Mouse (Mus musculus): ENCODE results near the gene Olfr5. TPM values are rescaled to one million over a fixed set of nuclear protein-coding genes. Genes with fewer than 3 reads are reported as not detected.
A peak's percentile ranks its signal among the peaks of the same experiment; 100 is the strongest.

The Olfr5 gene
- total RNA-seq, 2 experiments from 2014 or later = not detected

DNA sequence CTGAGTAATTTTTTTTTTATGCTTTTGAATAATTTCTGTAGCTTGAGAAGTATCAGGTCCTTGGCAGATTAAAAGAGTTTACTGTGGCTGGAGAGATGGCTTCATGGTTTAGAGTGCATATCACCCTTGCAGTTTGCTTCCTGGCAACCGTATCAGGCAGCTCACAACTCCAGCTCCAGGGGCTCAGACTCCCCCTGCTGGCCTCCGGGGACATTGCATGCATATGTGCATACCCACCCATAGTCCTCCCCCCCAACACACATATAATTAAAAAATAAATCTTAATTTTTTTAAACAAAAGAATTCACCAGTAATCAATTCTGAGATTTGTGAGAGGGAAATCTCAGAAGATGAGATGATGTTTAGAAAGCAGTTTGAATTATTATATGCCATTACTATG is 56.4 kb downstream of the Olfr5 start:
- Histone ChIP-seq H3K4me3 (no peak overlapping the region), H3K27ac (no peak overlapping the region)
- TF ChIP-seq CTCF (conservative IDR thresholded peaks at IDR 0.05) = peak; percentile 74
- DNase-seq (ENCODE audit: low spot score in 2 of 2) = no peak

DNA sequence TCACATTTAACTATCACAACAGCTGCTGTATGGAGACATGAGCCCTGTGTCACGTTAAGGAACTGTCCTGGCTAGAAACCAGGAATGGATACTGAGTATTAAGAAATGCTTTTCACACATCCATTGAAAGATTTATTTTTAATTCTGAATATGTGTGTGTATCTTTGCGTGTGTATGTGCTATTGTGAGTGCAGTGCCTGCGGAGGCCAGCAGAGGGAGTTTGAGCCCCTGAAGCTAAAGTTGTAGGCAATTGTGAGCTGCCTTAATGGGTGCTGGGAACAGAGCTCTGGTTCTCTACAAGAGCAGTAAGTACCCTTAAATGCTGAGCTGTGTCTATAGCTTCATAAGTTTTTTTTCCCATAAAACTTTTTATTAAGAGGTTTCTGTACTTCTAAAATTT is 57.4 kb downstream of the Olfr5 start:
- Histone ChIP-seq H3K4me3 (no peak overlapping the region), H3K27ac (no peak overlapping the region)
- TF ChIP-seq CTCF (conservative IDR thresholded peaks at IDR 0.05) = peak; percentile 57
- DNase-seq (ENCODE audit: low spot score in 2 of 2) = no peak

Other genes with a start within 250 kb of the Olfr5 start
- gene Epp13, start 234.2 kb downstream of the Olfr5 start, total RNA-seq (2021) = not detected
- gene Zfp667, start 200.4 kb downstream of the Olfr5 start, total RNA-seq (2021) = 10 to 100 TPM; 17.8 to 18.3 TPM
- gene Zfp583, start 155.7 kb downstream of the Olfr5 start, total RNA-seq (2021) = 10 to 100 TPM; 13.3 to 14.4 TPM
- 1 to 10 TPM; 7.1 to 8.3 TPM for gene Gm3854, start 143.2 kb downstream of the Olfr5 start, total RNA-seq (2021)
- gene Zfp78, start 123.7 kb downstream of the Olfr5 start, total RNA-seq (2021) = 1 to 10 TPM; 4.7 to 5.0 TPM
- 1 to 10 TPM; 6.7 to 9.6 TPM for gene Zfp28, start 103.6 kb downstream of the Olfr5 start, total RNA-seq (2021)
- gene Smim17, start 88.2 kb downstream of the Olfr5 start, total RNA-seq (2021) = 10 to 100 TPM; 19.7 to 24.1 TPM
- gene Gm20715, start 76.7 kb downstream of the Olfr5 start, total RNA-seq (2021) = under 1 TPM; 0.25 to 0.54 TPM
- gene Olfr1344, start 48.3 kb downstream of the Olfr5 start, total RNA-seq (2021) = 1 to 10 TPM; 1.2 to 2.0 TPM
- under 1 TPM in 1 of 2 experiments, not detected in 1; 0.08 TPM for gene Olfr1336, start 30.8 kb downstream of the Olfr5 start, total RNA-seq (2021)
- gene Olfr1346, start 19.8 kb downstream of the Olfr5 start, total RNA-seq (2021) = not detected
- gene Olfr1347, start 12.8 kb upstream of the Olfr5 start, total RNA-seq (2021) = not detected
- not detected for gene Olfr1348, start 21.8 kb upstream of the Olfr5 start, total RNA-seq (2021)
- not detected for gene Olfr1349, start 36.0 kb upstream of the Olfr5 start, total RNA-seq (2021)
- not detected for gene Olfr1350, start 77.9 kb upstream of the Olfr5 start, total RNA-seq (2021)
- 1 to 10 TPM; 5.0 to 6.5 TPM for gene Zim1, start 209.5 kb upstream of the Olfr5 start, total RNA-seq (2021)
- gene Peg3, start 243.5 kb upstream of the Olfr5 start, total RNA-seq (2021) = 100 to 1,000 TPM; 172 to 173 TPM
- 10 to 100 TPM; 29.7 to 31.6 TPM for gene Usp29, start 243.6 kb upstream of the Olfr5 start, total RNA-seq (2021)